10 mouse cellular contexts compared by ENCODE assay signal in genomic region chr15:40075334-40075893, GRCm38 (mm10). TPM values are rescaled to one million over a fixed set of nuclear protein-coding genes. Genes with fewer than 3 reads are reported as not detected.
A peak's percentile ranks its signal among the peaks of the same experiment; 100 is the strongest.
DNase-seq lines count a peak whose midpoint lies in the region; ATAC-seq and TF ChIP-seq lines count a peak whose summit lies in the region.
"Had no signal": no experiment of that assay in that cellular context is flagged by ENCODE, and none has a peak within 500 bp of the region (broad histone marks: within the 10 kb centered on the region; RNA-seq: fewer than 3 reads in every experiment).

No protein-coding gene starts in this region.

- 37% methylated on average over 3 of the region's 3 CpGs for WGBS in forebrain, embryonic 15.5 days
- WGBS in forebrain, embryonic 10.5 days: 64% methylated on average over 3 of the region's 3 CpGs
- 59% methylated on average over 3 of the region's 3 CpGs for WGBS in midbrain, embryonic 12.5 days
- 49% methylated on average over 3 of the region's 3 CpGs for WGBS in midbrain, postnatal 0 days
- WGBS in liver, embryonic 12.5 days (ENCODE audit: insufficient replicate concordance): 51% methylated on average over 3 of the region's 3 CpGs

- H3K9ac ChIP-seq in forebrain, embryonic 15.5 days (replicated peaks): no peak overlapping the region
- H3K9ac ChIP-seq in midbrain, embryonic 12.5 days (replicated peaks): no peak overlapping the region
- H3K9ac ChIP-seq in midbrain, postnatal 0 days (replicated peaks; ENCODE audit: low read length, poor library complexity, severe bottlenecking): no peak overlapping the region
- no peak overlapping the region for H3K9ac ChIP-seq in liver, embryonic 12.5 days

- H3K4me3 ChIP-seq in forebrain, embryonic 15.5 days: no peak overlapping the region
- H3K4me3 ChIP-seq in forebrain, embryonic 10.5 days: no peak overlapping the region
- no peak overlapping the region for H3K4me3 ChIP-seq in midbrain, embryonic 12.5 days
- H3K4me3 ChIP-seq in midbrain, postnatal 0 days (ENCODE audit: low read depth, low read length): no peak overlapping the region
- no peak overlapping the region for H3K4me3 ChIP-seq in liver, embryonic 12.5 days

- H3K4me1 ChIP-seq in forebrain, embryonic 15.5 days: no peaks in the 10 kb centered on the region
- peaks cover 8% of the 10 kb centered on the region for H3K4me1 ChIP-seq in forebrain, embryonic 10.5 days
- no peaks in the 10 kb centered on the region; the same call in 1 of the 2 replicates for H3K4me1 ChIP-seq in midbrain, embryonic 12.5 days
- H3K4me1 ChIP-seq in midbrain, postnatal 0 days (ENCODE audit: insufficient read depth, low read length): no peaks in the 10 kb centered on the region
- no peaks in the 10 kb centered on the region for H3K4me1 ChIP-seq in liver, embryonic 12.5 days

- no peaks in the 10 kb centered on the region for H3K9me3 ChIP-seq in forebrain, embryonic 15.5 days
- H3K9me3 ChIP-seq in forebrain, embryonic 10.5 days: no peaks in the 10 kb centered on the region
- no peaks in the 10 kb centered on the region for H3K9me3 ChIP-seq in midbrain, embryonic 12.5 days
- no peaks in the 10 kb centered on the region for H3K9me3 ChIP-seq in midbrain, postnatal 0 days (ENCODE audit: low read length)
- H3K9me3 ChIP-seq in liver, embryonic 12.5 days (replicated peaks): no peaks in the 10 kb centered on the region

- H3K36me3 ChIP-seq in forebrain, embryonic 15.5 days: no peaks in the 10 kb centered on the region
- no peaks in the 10 kb centered on the region for H3K36me3 ChIP-seq in forebrain, embryonic 10.5 days (replicated peaks)
- H3K36me3 ChIP-seq in midbrain, embryonic 12.5 days: no peaks in the 10 kb centered on the region
- no peaks in the 10 kb centered on the region for H3K36me3 ChIP-seq in midbrain, postnatal 0 days (ENCODE audit: insufficient read depth, low read length)
- no peaks in the 10 kb centered on the region for H3K36me3 ChIP-seq in liver, embryonic 12.5 days

- H3K4me2 ChIP-seq in forebrain, embryonic 15.5 days (replicated peaks): no peak overlapping the region
- no peak overlapping the region for H3K4me2 ChIP-seq in midbrain, embryonic 12.5 days (replicated peaks)
- H3K4me2 ChIP-seq in midbrain, postnatal 0 days (ENCODE audit: low read depth, low read length, poor library complexity, severe bottlenecking): no peak overlapping the region
- no peak overlapping the region for H3K4me2 ChIP-seq in liver, embryonic 12.5 days

- DNase-seq in forebrain, embryonic 10.5 days (ENCODE audit: extremely low spot score, low spot score): no peak
- DNase-seq in midbrain, postnatal 0 days (ENCODE audit: low spot score): no peak
- peak; percentile 6 for DNase-seq in gastrocnemius, postnatal 25 days
- DNase-seq in skeletal muscle tissue, adult 2 months (ENCODE audit: low read depth, low spot score): peak; percentile 32
- DNase-seq in cerebellum, adult 11-12 months: no peak

- ATAC-seq in forebrain, embryonic 15.5 days (replicated peaks): peak; percentile 29; the same call in 1 of the 2 replicates
- ATAC-seq in midbrain, embryonic 12.5 days (ENCODE audit: low FRiP score, low read depth): peak; percentile 27; the same call in 1 of the 2 replicates
- ATAC-seq in midbrain, postnatal 0 days (ENCODE audit: low FRiP score): no peak
- no peak for ATAC-seq in liver, embryonic 12.5 days

- no peak for TF ChIP-seq CTCF in midbrain, postnatal 0 days (IDR thresholded peaks at IDR 0.05)

- no peaks in the 10 kb centered on the region for H3K27me3 ChIP-seq in forebrain, embryonic 15.5 days
- H3K27me3 ChIP-seq in forebrain, embryonic 10.5 days (ENCODE audit: poor library complexity, severe bottlenecking): no peaks in the 10 kb centered on the region
- H3K27me3 ChIP-seq in midbrain, embryonic 12.5 days: 0 out of 2 replicates have a peak, but pooled peaks cover 3% of the 10 kb centered on the region
- no peaks in the 10 kb centered on the region for H3K27me3 ChIP-seq in midbrain, postnatal 0 days (ENCODE audit: insufficient read depth, low read length)
- H3K27me3 ChIP-seq in liver, embryonic 12.5 days (replicated peaks): no peaks in the 10 kb centered on the region

- no peak overlapping the region for H3K27ac ChIP-seq in forebrain, embryonic 15.5 days (replicated peaks)
- H3K27ac ChIP-seq in forebrain, embryonic 10.5 days: no peak overlapping the region
- H3K27ac ChIP-seq in midbrain, embryonic 12.5 days (replicated peaks): no peak overlapping the region
- H3K27ac ChIP-seq in midbrain, postnatal 0 days (ENCODE audit: low read depth, low read length): no peak overlapping the region
- H3K27ac ChIP-seq in liver, embryonic 12.5 days: no peak overlapping the region

RNA-seq across cellular contexts. Expression of gene 9330182O14Rik, which starts 58.8 kb away (rescaled TPM):
- not detected in 2 replicates for polyA plus RNA-seq in forebrain, embryonic 15.5 days (2015; fragmentation: Nextera tagmentation; extraction: Ambion mirVana)
- polyA plus RNA-seq in forebrain, embryonic 10.5 days (2016; fragmentation: Nextera tagmentation; extraction: Ambion mirVana): not detected in 2 replicates
- not detected in 2 replicates for polyA plus RNA-seq in midbrain, embryonic 12.5 days (2016; fragmentation: Nextera tagmentation; extraction: Ambion mirVana)
- not detected in 2 replicates for total RNA-seq in midbrain, postnatal 0 days (2014; rRNA removed)
- not detected in 2 replicates for polyA plus RNA-seq in midbrain, postnatal 0 days (2015; fragmentation: Nextera tagmentation; extraction: Ambion mirVana)
- not detected for total RNA-seq in gastrocnemius, postnatal 25 days (2021)
- polyA plus RNA-seq in liver, embryonic 12.5 days (2016; fragmentation: Nextera tagmentation; extraction: Ambion mirVana): not detected in 2 replicates
- total RNA-seq: layer of hippocampus, adult 18-20 months had no signal
- polyA plus RNA-seq: spleen, adult 2 months had no signal

Comparison
In these comparisons a context has a peak if more than half of its experiments do, and no peak if none do; other contexts are left out.
1. ATAC-seq: peak in forebrain, embryonic 15.5 days (single experiment) and midbrain, embryonic 12.5 days (single experiment); none in midbrain, postnatal 0 days (single experiment) and liver, embryonic 12.5 days (single experiment).
2. DNase-seq: peak in gastrocnemius, postnatal 25 days (single experiment) and skeletal muscle tissue, adult 2 months (single experiment); none in forebrain, embryonic 10.5 days (single experiment), midbrain, postnatal 0 days (single experiment) and cerebellum, adult 11-12 months (single experiment).